Mouse (Mus musculus) urinary bladder, postnatal 14 days (tissue): ENCODE measurements around the gene Fam19a1.
"Not testable (repeated sequence)": the region's sequence is repeated elsewhere in the genome, so short reads cannot be mapped to it uniquely, and the experiment has no call there.

ENCODE experiments used
- DNase-seq: peaks from one replicate; pipeline ENCODE4 v3.0.0; 2021; ENCODE audit warnings: low spot score

The Fam19a1 gene

GRCm38 (mm10) chr6:96112854-96113253, at the start of gene Fam19a1:
Gene Fam19a1, plus strand, starts transcription at chr6:96113154.
- DNase-seq: no peak

- no peak for DNase-seq
Measured at GRCm38 (mm10) chr6:96071080-96071479, 41.9 kb upstream of the Fam19a1 start.

GRCm38 (mm10) chr6:96071567-96071966, 41.4 kb upstream of the Fam19a1 start:
- no peak for DNase-seq

GRCm38 (mm10) chr6:96089961-96090360, 23.0 kb upstream of the Fam19a1 start:
- no peak for DNase-seq

GRCm38 (mm10) chr6:96093716-96094115, 19.2 kb upstream of the Fam19a1 start:
- no peak for DNase-seq

GRCm38 (mm10) chr6:96098225-96098624, 14.7 kb upstream of the Fam19a1 start:
- no peak for DNase-seq

- DNase-seq: no peak
Measured at GRCm38 (mm10) chr6:96111656-96112055, 1.3 kb upstream of the Fam19a1 start.

GRCm38 (mm10) chr6:96114151-96114550, 1.2 kb downstream of the Fam19a1 start:
- DNase-seq: no peak

GRCm38 (mm10) chr6:96116148-96116533, 3.2 kb downstream of the Fam19a1 start:
- no peak for DNase-seq

GRCm38 (mm10) chr6:96116534-96117272, 3.7 kb downstream of the Fam19a1 start:
- peak; percentile 25 for DNase-seq

GRCm38 (mm10) chr6:96143326-96143725, 30.4 kb downstream of the Fam19a1 start:
- no peak for DNase-seq

- peak; percentile 5 for DNase-seq
Measured at GRCm38 (mm10) chr6:96165403-96165802, 52.4 kb downstream of the Fam19a1 start.

- no peak for DNase-seq
Measured at GRCm38 (mm10) chr6:96165818-96166379, 52.9 kb downstream of the Fam19a1 start, which contains the start of gene 1700123L14Rik. Gene 1700123L14Rik, minus strand, starts transcription at chr6:96166243.

- no peak for DNase-seq
Measured at GRCm38 (mm10) chr6:96167031-96167430, 54.1 kb downstream of the Fam19a1 start.

- no peak for DNase-seq
Measured at GRCm38 (mm10) chr6:96173681-96174080, 60.7 kb downstream of the Fam19a1 start.

- no peak for DNase-seq
Measured at GRCm38 (mm10) chr6:96178530-96178929, 65.6 kb downstream of the Fam19a1 start.

- DNase-seq: no peak
Measured at GRCm38 (mm10) chr6:96183392-96183791, 70.4 kb downstream of the Fam19a1 start.

GRCm38 (mm10) chr6:96186517-96186916, 73.6 kb downstream of the Fam19a1 start:
- DNase-seq: no peak

GRCm38 (mm10) chr6:96198991-96199390, 86.0 kb downstream of the Fam19a1 start:
- not testable (repeated sequence) for DNase-seq

GRCm38 (mm10) chr6:96205395-96205794, 92.4 kb downstream of the Fam19a1 start:
- no peak for DNase-seq

- DNase-seq: no peak
Measured at GRCm38 (mm10) chr6:96234806-96235205, 121.9 kb downstream of the Fam19a1 start.

GRCm38 (mm10) chr6:96244320-96244719, 131.4 kb downstream of the Fam19a1 start:
- DNase-seq: no peak

GRCm38 (mm10) chr6:96252001-96252400, 139.0 kb downstream of the Fam19a1 start:
- no peak for DNase-seq

- no peak for DNase-seq
Measured at GRCm38 (mm10) chr6:96254815-96255214, 141.9 kb downstream of the Fam19a1 start.
